Mouse (Mus musculus): ENCODE data around the gene Ltbp1. TPM values are rescaled to one million over a fixed set of nuclear protein-coding genes. Genes with fewer than 3 reads are reported as not detected.

The Ltbp1 gene
- polyA plus RNA-seq, 1 experiment from 2014 or later, result 1.6 TPM

GRCm38 (mm10) chr17:75010955-75011354, 5.6 kb downstream of the Ltbp1 start:
- peaks cover 10% of the 10 kb centered on the region for H3K4me1 ChIP-seq (replicated peaks)
- WGBS, result 80% methylated on average over 6 of the region's 6 CpGs
- H3K4me3 ChIP-seq, result no peak overlapping the region
- no peaks in the 10 kb centered on the region for H3K9me3 ChIP-seq
- no peak overlapping the region for H3K9ac ChIP-seq
- no peaks in the 10 kb centered on the region for H3K36me3 ChIP-seq
- no peak overlapping the region for H3K27ac ChIP-seq (replicated peaks)
- H3K4me2 ChIP-seq, result no peak overlapping the region
- H3K27me3 ChIP-seq, result 0 out of 2 replicates have a peak, but pooled peaks cover 4% of the 10 kb centered on the region
- no peak for ATAC-seq (ENCODE audit: low FRiP score, low read depth)

DNA sequence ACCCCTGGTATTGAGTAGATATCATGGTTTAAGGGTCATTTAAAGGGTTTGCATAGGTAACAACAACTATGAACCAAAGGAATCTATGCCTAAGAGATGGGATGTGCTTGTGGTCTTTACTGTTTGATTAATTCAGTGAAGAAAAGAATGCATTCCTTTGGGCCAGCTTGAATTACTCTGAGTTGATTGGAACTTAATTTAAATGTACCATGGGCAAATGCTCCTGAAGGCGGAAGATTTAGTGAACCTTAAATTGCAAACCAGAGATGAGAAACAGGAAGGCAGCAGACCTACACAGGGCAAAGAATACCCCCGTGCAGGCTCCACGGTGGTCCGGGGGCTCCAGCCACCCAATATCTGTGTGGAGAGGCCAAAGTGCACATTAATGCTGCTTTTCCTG, 7.8 kb downstream of the Ltbp1 start:
- H3K4me2 ChIP-seq, result no peak overlapping the region
- no peak overlapping the region for H3K9ac ChIP-seq
- H3K27me3 ChIP-seq, result 0 out of 2 replicates have a peak, but pooled peaks cover 4% of the 10 kb centered on the region
- H3K4me1 ChIP-seq (replicated peaks), result no peaks in the 10 kb centered on the region
- H3K27ac ChIP-seq (replicated peaks), result no peak overlapping the region
- ATAC-seq (ENCODE audit: low FRiP score, low read depth), result no peak
- H3K36me3 ChIP-seq, result no peaks in the 10 kb centered on the region
- WGBS, result 70% methylated on average over 4 of the region's 4 CpGs
- no peaks in the 10 kb centered on the region for H3K9me3 ChIP-seq
- H3K4me3 ChIP-seq, result no peak overlapping the region

DNA sequence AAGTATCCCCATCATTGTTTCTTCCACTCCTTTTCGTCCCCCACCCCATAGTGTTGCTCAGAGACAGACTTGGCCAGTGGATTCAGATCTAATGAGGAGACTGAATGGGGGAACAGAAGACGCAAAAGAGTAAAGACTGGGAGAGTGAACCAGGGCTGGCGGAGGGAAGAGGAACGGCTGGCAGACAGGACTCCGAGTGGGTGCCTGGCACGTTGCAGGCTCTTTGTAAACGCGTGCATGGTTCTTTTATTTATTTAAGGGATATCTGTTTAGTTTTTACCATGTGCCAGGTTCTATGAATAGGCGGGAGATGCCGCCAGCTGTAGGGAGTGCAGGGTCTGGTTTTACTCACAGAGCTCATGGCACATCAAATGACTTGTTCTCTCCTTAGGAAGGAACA, 8.5 kb downstream of the Ltbp1 start:
- Histone ChIP-seq H3K4me3 (no peak overlapping the region), H3K9me3 (no peaks in the 10 kb centered on the region), H3K27ac (replicated peaks) (no peak overlapping the region), H3K27me3 (0 out of 2 replicates have a peak, but pooled peaks cover 4% of the 10 kb centered on the region), H3K4me2 (no peak overlapping the region), H3K4me1 (replicated peaks) (no peaks in the 10 kb centered on the region), H3K36me3 (no peaks in the 10 kb centered on the region), H3K9ac (no peak overlapping the region)
- no peak for ATAC-seq (ENCODE audit: low FRiP score, low read depth)
- 67% methylated on average over 10 of the region's 10 CpGs for WGBS

DNA sequence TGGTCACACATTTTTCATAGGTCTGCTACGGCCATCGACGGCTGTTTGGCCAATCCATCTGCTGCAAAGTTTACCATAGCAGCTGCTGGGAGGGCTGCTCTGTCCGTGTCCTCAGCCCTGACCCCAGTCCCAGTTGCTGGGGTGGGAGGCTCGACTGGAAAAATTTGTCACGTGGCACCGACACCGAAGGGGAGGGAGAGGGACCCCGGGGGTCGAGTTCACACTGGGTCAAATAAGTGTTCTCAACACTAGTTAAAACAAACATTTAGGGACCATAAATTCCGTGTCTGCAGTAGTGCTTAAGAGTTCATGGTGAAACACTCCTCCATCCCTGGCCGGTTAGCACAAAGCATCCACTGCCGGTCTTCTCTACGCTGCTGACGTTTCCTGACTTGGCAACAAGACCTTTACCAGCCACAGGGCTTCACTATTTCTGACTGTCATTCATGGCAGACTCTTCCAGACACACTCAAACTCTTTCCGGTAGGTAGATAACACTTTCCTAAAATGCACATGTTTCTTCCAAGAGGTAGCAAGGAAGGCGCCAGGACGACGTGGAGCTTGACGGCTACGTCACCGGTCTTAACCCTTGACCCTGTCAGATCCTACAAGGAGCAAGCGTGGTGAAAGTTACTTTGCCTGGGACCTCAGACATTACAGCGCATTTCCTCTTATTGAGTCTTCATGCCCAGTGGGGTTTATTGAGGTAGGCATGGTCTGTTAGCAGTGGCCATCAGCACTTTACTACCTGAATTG, 9.4 kb downstream of the Ltbp1 start:
- 74% methylated on average over 24 of the region's 24 CpGs for WGBS
- Histone ChIP-seq H3K9me3 (no peaks in the 10 kb centered on the region), H3K9ac (no peak overlapping the region), H3K4me2 (no peak overlapping the region), H3K4me3 (no peak overlapping the region), H3K36me3 (no peaks in the 10 kb centered on the region), H3K27me3 (0 out of 2 replicates have a peak, but pooled peaks cover 4% of the 10 kb centered on the region), H3K4me1 (replicated peaks) (peaks cover 4% of the 10 kb centered on the region; the same call in 1 of the 2 replicates), H3K27ac (replicated peaks) (no peak overlapping the region)
- ATAC-seq (ENCODE audit: low FRiP score, low read depth), result no peak

- Histone ChIP-seq H3K4me2 (no peak overlapping the region), H3K9ac (no peak overlapping the region), H3K9me3 (no peaks in the 10 kb centered on the region), H3K27me3 (0 out of 2 replicates have a peak, but pooled peaks cover 4% of the 10 kb centered on the region), H3K4me3 (no peak overlapping the region), H3K36me3 (no peaks in the 10 kb centered on the region), H3K27ac (replicated peaks) (no peak overlapping the region), H3K4me1 (replicated peaks) (peaks cover 8% of the 10 kb centered on the region; the same call in 1 of the 2 replicates)
- no peak for ATAC-seq (ENCODE audit: low FRiP score, low read depth)
- 87% methylated on average over 6 of the region's 6 CpGs for WGBS
Measured at GRCm38 (mm10) chr17:75015546-75015945, 10.2 kb downstream of the Ltbp1 start.

GRCm38 (mm10) chr17:75017423-75017822, 12.1 kb downstream of the Ltbp1 start:
- H3K4me2 ChIP-seq, result no peak overlapping the region
- ATAC-seq (ENCODE audit: low FRiP score, low read depth), result no peak
- no peaks in the 10 kb centered on the region for H3K9me3 ChIP-seq
- H3K36me3 ChIP-seq, result no peaks in the 10 kb centered on the region
- no peak overlapping the region for H3K9ac ChIP-seq
- H3K27me3 ChIP-seq, result no peaks in the 10 kb centered on the region
- peaks cover 8% of the 10 kb centered on the region; the same call in 1 of the 2 replicates for H3K4me1 ChIP-seq (replicated peaks)
- H3K4me3 ChIP-seq, result no peak overlapping the region
- H3K27ac ChIP-seq (replicated peaks), result no peak overlapping the region
- 71% methylated on average over 7 of the region's 7 CpGs for WGBS

DNA sequence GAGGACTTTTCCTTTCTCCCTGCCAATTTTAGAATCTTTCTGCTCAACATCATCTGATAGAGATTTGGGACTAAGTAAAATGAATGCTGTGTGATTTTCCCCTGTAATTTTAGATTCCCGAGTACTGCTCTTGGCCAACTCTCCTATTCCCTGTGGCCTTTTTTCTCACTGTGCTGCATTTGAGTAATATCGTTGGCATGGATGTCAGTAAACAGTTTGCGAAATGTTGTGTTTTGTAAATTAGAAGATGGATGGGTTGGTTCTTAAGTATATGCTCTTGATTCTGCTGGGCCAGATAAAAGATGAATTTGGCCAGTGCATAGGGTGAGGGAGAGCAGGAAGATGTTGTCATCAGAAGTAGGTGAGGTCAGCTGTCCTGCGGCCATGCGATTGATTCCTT, 12.8 kb downstream of the Ltbp1 start:
- no peak overlapping the region for H3K4me3 ChIP-seq
- H3K9me3 ChIP-seq, result no peaks in the 10 kb centered on the region
- WGBS, result 86% methylated on average over 5 of the region's 5 CpGs
- peaks cover 8% of the 10 kb centered on the region; the same call in 1 of the 2 replicates for H3K4me1 ChIP-seq (replicated peaks)
- H3K27ac ChIP-seq (replicated peaks), result no peak overlapping the region
- no peak overlapping the region for H3K9ac ChIP-seq
- no peak for ATAC-seq (ENCODE audit: low FRiP score, low read depth)
- H3K36me3 ChIP-seq, result no peaks in the 10 kb centered on the region
- no peak overlapping the region for H3K4me2 ChIP-seq
- H3K27me3 ChIP-seq, result no peaks in the 10 kb centered on the region

DNA sequence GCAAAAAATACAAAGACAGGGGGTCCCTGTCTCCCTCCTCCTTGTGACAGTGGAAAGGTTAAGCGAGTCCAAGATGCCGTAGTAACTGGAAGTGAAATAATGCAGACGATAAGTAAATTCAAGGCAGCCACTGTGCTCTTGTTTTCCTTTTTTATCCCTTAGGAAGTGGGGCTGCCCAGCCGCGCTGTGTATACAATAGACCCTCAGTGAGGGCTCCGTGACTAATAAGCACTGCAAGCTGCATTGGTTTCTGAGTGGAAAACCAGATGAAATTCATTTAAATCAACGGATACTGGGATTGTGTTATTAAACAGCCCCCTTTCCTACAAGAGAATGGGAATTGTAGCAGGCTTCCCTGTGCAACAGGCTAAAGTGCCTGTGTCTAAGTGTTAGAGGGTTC, 14.7 kb downstream of the Ltbp1 start:
- peak overlapping the region; percentile 19 for H3K4me2 ChIP-seq
- H3K9ac ChIP-seq, result no peak overlapping the region
- peaks cover 8% of the 10 kb centered on the region; the same call in 1 of the 2 replicates for H3K4me1 ChIP-seq (replicated peaks)
- H3K9me3 ChIP-seq, result no peaks in the 10 kb centered on the region
- no peaks in the 10 kb centered on the region for H3K27me3 ChIP-seq
- no peak overlapping the region for H3K27ac ChIP-seq (replicated peaks)
- H3K4me3 ChIP-seq, result no peak overlapping the region
- 7% methylated on average over 7 of the region's 7 CpGs for WGBS
- ATAC-seq (ENCODE audit: low FRiP score, low read depth), result peak; percentile 59; the same call in 1 of the 2 replicates
- H3K36me3 ChIP-seq, result no peaks in the 10 kb centered on the region

GRCm38 (mm10) chr17:75020619-75021018, 15.3 kb downstream of the Ltbp1 start:
- no peaks in the 10 kb centered on the region for H3K36me3 ChIP-seq
- H3K27me3 ChIP-seq, result no peaks in the 10 kb centered on the region
- H3K9ac ChIP-seq, result no peak overlapping the region
- no peaks in the 10 kb centered on the region for H3K9me3 ChIP-seq
- ATAC-seq (ENCODE audit: low FRiP score, low read depth), result no peak
- peaks cover 8% of the 10 kb centered on the region; the same call in 1 of the 2 replicates for H3K4me1 ChIP-seq (replicated peaks)
- no peak overlapping the region for H3K4me3 ChIP-seq
- no peak overlapping the region for H3K4me2 ChIP-seq
- H3K27ac ChIP-seq (replicated peaks), result no peak overlapping the region
- WGBS, result 74% methylated on average over 3 of the region's 3 CpGs

- Histone ChIP-seq H3K27ac (replicated peaks) (no peak overlapping the region), H3K27me3 (no peaks in the 10 kb centered on the region), H3K9me3 (no peaks in the 10 kb centered on the region), H3K4me1 (replicated peaks) (no peaks in the 10 kb centered on the region), H3K4me3 (no peak overlapping the region), H3K9ac (no peak overlapping the region), H3K4me2 (no peak overlapping the region), H3K36me3 (no peaks in the 10 kb centered on the region)
- ATAC-seq (ENCODE audit: low FRiP score, low read depth), result no peak
- 75% methylated on average over 12 of the region's 12 CpGs for WGBS
Measured at GRCm38 (mm10) chr17:75027358-75028131, 22.2 kb downstream of the Ltbp1 start.

DNA sequence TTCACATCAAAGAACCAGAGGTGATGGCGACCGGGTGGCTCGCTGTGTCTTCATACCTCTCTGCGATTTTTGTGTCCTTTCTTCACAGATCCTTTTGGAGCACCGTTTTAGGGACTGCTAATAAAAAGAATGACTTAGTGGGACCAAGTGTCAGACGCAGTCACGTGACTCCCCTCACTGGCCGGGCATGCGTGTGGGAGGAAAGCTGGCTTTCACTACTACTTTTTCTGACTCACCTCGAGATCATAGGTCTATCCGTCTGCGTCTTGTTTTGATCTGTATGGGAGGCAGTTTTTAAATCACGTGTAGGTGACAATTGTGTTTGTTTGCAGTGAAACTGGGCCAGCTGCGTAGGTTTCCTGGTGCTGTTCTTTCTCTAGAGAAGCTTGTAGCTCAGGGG, 28.0 kb downstream of the Ltbp1 start:
- Histone ChIP-seq H3K27me3 (no peaks in the 10 kb centered on the region), H3K4me2 (no peak overlapping the region), H3K9me3 (no peaks in the 10 kb centered on the region), H3K9ac (no peak overlapping the region), H3K27ac (replicated peaks) (no peak overlapping the region), H3K4me1 (replicated peaks) (no peaks in the 10 kb centered on the region), H3K4me3 (no peak overlapping the region), H3K36me3 (no peaks in the 10 kb centered on the region)
- ATAC-seq (ENCODE audit: low FRiP score, low read depth), result no peak
- WGBS, result 88% methylated on average over 14 of the region's 14 CpGs

DNA sequence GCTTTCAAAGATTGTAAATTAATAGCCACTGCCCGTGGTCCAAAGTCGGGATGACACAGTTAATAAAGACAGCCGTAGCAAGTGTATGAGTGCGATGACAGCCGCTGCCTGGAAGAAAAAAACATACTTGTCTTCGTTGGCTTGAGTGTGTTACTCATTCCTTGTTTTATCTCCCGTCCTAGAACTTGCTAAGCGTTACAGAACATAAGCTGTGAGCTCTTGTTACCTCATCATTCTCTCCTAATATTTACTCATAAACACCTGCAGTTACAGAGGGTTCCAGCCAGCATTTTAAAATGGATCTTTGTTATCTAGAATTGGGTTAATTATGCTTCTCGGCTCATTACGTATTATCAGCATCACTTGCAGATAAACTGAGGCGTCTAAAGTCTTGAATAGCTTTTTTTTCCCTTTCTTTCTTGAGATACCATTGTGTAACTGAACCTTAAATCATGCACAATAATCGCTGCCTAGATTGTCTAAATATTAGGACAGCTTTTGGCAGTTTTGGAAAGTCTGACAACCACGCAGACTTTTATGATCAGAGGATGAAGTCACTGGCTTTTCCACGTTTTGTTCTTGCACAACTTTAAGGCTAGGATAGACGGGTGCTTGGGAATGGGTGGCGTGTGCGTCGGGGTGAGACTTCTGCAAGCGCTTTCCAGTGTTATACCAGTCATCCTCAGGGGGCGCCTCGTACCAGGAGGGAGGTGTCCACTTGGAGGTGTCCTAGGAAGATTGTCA, 28.7 kb downstream of the Ltbp1 start:
- H3K4me3 ChIP-seq, result no peak overlapping the region
- no peaks in the 10 kb centered on the region for H3K36me3 ChIP-seq
- no peak for ATAC-seq (ENCODE audit: low FRiP score, low read depth)
- H3K4me2 ChIP-seq, result no peak overlapping the region
- no peak overlapping the region for H3K9ac ChIP-seq
- no peak overlapping the region for H3K27ac ChIP-seq (replicated peaks)
- WGBS, result 90% methylated on average over 21 of the region's 21 CpGs
- no peaks in the 10 kb centered on the region for H3K4me1 ChIP-seq (replicated peaks)
- no peaks in the 10 kb centered on the region for H3K9me3 ChIP-seq
- no peaks in the 10 kb centered on the region for H3K27me3 ChIP-seq
